Mouse (Mus musculus) spleen, adult 2 months (tissue): ENCODE results near the gene Pgd.

Source experiments
- CTCF ChIP-seq: fragments of 200-500 bp; IDR thresholded peaks from 2 replicates; pipeline ENCODE4 v1.5.1; 2011; ENCODE audit warnings: mild to moderate bottlenecking, inconsistent platforms; ENCODE audit not compliant: insufficient read depth, insufficient read length, insufficient replicate concordance; ENCODE audit errors: extremely low read depth
- POLR2A ChIP-seq: fragments of 200-500 bp; IDR thresholded peaks from 2 replicates; pipeline ENCODE4 v1.6.1; 2011; ENCODE audit warnings: low read depth, low read length, inconsistent platforms

DNA sequence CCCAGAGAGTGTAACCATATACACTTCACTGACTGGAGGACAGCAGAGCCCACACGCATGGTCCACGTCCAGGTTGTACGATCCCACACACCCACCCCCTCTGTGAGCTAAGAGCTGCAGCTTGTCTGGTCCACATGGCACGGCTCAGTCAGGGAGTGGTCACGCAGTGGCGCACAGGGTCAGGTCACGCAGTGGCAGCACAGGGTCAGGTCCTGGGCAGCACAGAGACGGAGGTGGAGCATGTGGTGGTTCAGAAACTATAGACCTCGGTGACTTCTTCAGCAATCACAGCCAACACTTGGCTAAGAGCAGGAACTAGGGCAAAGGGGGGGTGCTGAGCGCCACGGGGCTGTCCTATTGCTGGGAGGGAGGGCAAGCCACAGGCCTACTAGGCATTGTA lies 16.3 kb downstream of the Pgd start:
- TF ChIP-seq CTCF (no peak), POLR2A (no peak)
